Mouse (Mus musculus) C2C12 (cell line): ENCODE measurements around the gene Uvrag.

Experiments used
- CTCF ChIP-seq: IDR thresholded peaks from one replicate; pipeline ENCODE4 v1.5.1; 2011; ENCODE audit not compliant: control insufficient read depth, insufficient read depth, insufficient read length
- USF1 ChIP-seq: IDR thresholded peaks from one replicate; pipeline ENCODE4 v1.6.1; 2011; ENCODE audit warnings: low read depth, mild to moderate bottlenecking, control low read depth, moderate library complexity

DNA sequence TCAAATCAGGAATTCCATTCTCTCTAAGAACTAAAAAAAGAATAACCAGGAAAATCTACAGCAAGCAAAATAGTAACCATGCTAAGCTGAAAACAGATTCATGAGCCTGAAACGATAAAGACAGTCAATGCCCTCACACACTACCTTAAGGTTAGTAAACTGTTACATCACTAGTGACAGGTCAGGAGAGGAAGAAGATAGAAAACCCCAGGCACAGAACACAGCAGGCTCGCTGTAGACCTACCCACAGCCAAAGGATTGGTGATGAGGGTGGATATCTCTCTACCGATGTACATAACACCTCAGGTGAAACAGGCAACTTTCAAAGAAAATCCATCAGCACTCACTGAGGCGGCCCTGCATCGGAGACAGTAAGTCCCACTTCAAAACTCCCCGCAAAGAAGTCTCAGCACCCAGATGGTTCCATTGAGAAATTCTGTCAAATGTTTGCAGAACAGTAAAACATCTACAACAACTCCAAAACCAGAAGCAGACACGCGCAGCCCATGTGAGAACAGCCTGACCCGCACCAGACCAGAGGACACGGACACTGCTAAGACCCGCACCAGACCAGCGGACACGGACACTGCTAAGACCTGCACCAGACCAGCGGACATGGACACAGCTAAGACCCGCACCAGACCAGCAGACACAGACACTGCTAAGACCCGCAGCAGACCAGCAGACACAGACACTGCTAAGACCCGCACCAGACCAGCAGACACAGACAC lies 48.9 kb downstream of the Uvrag start:
- TF ChIP-seq CTCF (no peak), USF1 (no peak)
